In genomic region chr1:119640006-119640405, GRCm38 (mm10) we compare ENCODE assay signal across 15 mouse cellular contexts. TPM values are rescaled to one million over a fixed set of nuclear protein-coding genes. Genes with fewer than 3 reads are reported as not detected.
DNase-seq lines count a peak whose midpoint lies in the region; ATAC-seq lines count a peak whose summit lies in the region.
"Had no signal": no experiment of that assay in that cellular context is flagged by ENCODE, and none has a peak within 500 bp of the region (broad histone marks: within the 10 kb centered on the region; RNA-seq: fewer than 3 reads in every experiment).

No protein-coding gene starts in this region.

- no peak overlapping the region for H3K4me2 ChIP-seq in kidney, embryonic 16.5 days (replicated peaks; ENCODE audit: low read depth, low read length)
- H3K4me2 ChIP-seq in heart, embryonic 12.5 days, result no peak overlapping the region
- H3K4me2 ChIP-seq: limb, embryonic 15.5 days; neural tube, embryonic 15.5 days had no signal

- ATAC-seq in kidney, embryonic 16.5 days (ENCODE audit: low FRiP score, low TSS enrichment), result no peak
- no peak for ATAC-seq in heart, embryonic 12.5 days (ENCODE audit: insufficient number of reproducible peaks, low FRiP score)
- ATAC-seq: hindbrain, embryonic 16.5 days had no signal

- H3K36me3 ChIP-seq in kidney, embryonic 16.5 days (ENCODE audit: insufficient read depth, low read length), result 0 out of 2 replicates have a peak, but pooled peaks cover 11% of the 10 kb centered on the region
- peaks cover 11% of the 10 kb centered on the region for H3K36me3 ChIP-seq in heart, embryonic 12.5 days
- H3K36me3 ChIP-seq: limb, embryonic 15.5 days; neural tube, embryonic 15.5 days had no signal

- H3K27ac ChIP-seq in kidney, embryonic 16.5 days (ENCODE audit: low read length), result peak overlapping the region; percentile 80
- no peak overlapping the region for H3K27ac ChIP-seq in heart, embryonic 12.5 days (ENCODE audit: poor library complexity, severe bottlenecking)
- H3K27ac ChIP-seq: limb, embryonic 15.5 days; neural tube, embryonic 15.5 days had no signal

- H3K4me3 ChIP-seq in kidney, embryonic 16.5 days (ENCODE audit: low read length), result no peak overlapping the region
- no peak overlapping the region for H3K4me3 ChIP-seq in heart, embryonic 12.5 days
- H3K4me3 ChIP-seq: limb, embryonic 15.5 days; myocyte; neural tube, embryonic 15.5 days had no signal

- peak; percentile 41 for DNase-seq in adrenal gland, postnatal 10 days
- no peak for DNase-seq in adrenal gland, postnatal 25 days
- DNase-seq in 3134 (ENCODE audit: extremely low read depth, insufficient read length, low spot score) (peak; percentile 40), adipocyte (ENCODE audit: low spot score) (peak; percentile 85)
- DNase-seq in thymus, postnatal 10 days (ENCODE audit: low spot score in 2 of 2), result no peak
- DNase-seq in ovary, postnatal 36 days (ENCODE audit: low spot score), result no peak
- DNase-seq: cerebellum, postnatal 10 days; heart, postnatal 4 days; midbrain, embryonic 14.5 days had no signal

- 37% methylated on average over 2 of the region's 2 CpGs for WGBS in kidney, embryonic 16.5 days
- 78% methylated on average over 2 of the region's 2 CpGs for WGBS in heart, embryonic 12.5 days

- peaks cover 41% of the 10 kb centered on the region for H3K4me1 ChIP-seq in kidney, embryonic 16.5 days (ENCODE audit: insufficient read depth, low read length)
- H3K4me1 ChIP-seq in heart, embryonic 12.5 days (replicated peaks), result peaks cover 11% of the 10 kb centered on the region
- H3K4me1 ChIP-seq: limb, embryonic 15.5 days; neural tube, embryonic 15.5 days had no signal

- no peaks in the 10 kb centered on the region for H3K27me3 ChIP-seq in kidney, embryonic 16.5 days (ENCODE audit: insufficient read depth, low read length)
- H3K27me3 ChIP-seq in heart, embryonic 12.5 days (replicated peaks), result no peaks in the 10 kb centered on the region
- H3K27me3 ChIP-seq: limb, embryonic 15.5 days; neural tube, embryonic 15.5 days had no signal

- no peak overlapping the region for H3K9ac ChIP-seq in kidney, embryonic 16.5 days (replicated peaks; ENCODE audit: low read length)
- H3K9ac ChIP-seq in heart, embryonic 12.5 days, result no peak overlapping the region
- H3K9ac ChIP-seq: limb, embryonic 15.5 days; neural tube, embryonic 15.5 days had no signal

- no peaks in the 10 kb centered on the region for H3K9me3 ChIP-seq in kidney, embryonic 16.5 days (ENCODE audit: low read length)
- H3K9me3 ChIP-seq in heart, embryonic 12.5 days (replicated peaks), result no peaks in the 10 kb centered on the region
- H3K9me3 ChIP-seq: limb, embryonic 15.5 days; neural tube, embryonic 15.5 days had no signal

RNA-seq across cellular contexts. Expression of gene Epb41l5, which starts 8.8 kb away (rescaled TPM):
- 10 to 100 TPM; 10.4 to 11.0 TPM for total RNA-seq in adrenal gland, postnatal 10 days (2021)
- total RNA-seq in adrenal gland, postnatal 25 days (2021), result 12.9 and 14.7 TPM in 2 replicates
- 77.3 and 77.8 TPM in 2 replicates for polyA plus RNA-seq in kidney, embryonic 16.5 days (2015; fragmentation: Nextera tagmentation; extraction: Ambion mirVana)
- polyA plus RNA-seq in heart, embryonic 12.5 days (2016; fragmentation: Nextera tagmentation; extraction: Ambion mirVana), result 22.2 and 23.6 TPM in 2 replicates

Comparison
In these comparisons a context has a peak if more than half of its experiments do, and no peak if none do; other contexts are left out.
1. DNase-seq: peak in adrenal gland, postnatal 10 days (single experiment), 3134 (single experiment) and adipocyte (single experiment); none in adrenal gland, postnatal 25 days (single experiment), thymus, postnatal 10 days (0 of 2) and ovary, postnatal 36 days (single experiment).